Mouse (Mus musculus) limb, embryonic 13.5 days (tissue): ENCODE measurements around the gene Zdhhc16. TPM values are rescaled to one million over a fixed set of nuclear protein-coding genes. Genes with fewer than 3 reads are reported as not detected.
"Not testable (repeated sequence)": the region's sequence is repeated elsewhere in the genome, so short reads cannot be mapped to it uniquely, and the experiment has no call there.

ENCODE experiments used
- ATAC-seq: fragments of 200-750 bp; cut with Nextera tagmentation; 2 replicates; pipeline ENCODE4 v1.8.0; 2017; ENCODE audit warnings: low read depth, moderate number of reproducible peaks, moderate TSS enrichment; ENCODE audit not compliant: low FRiP score
- H3K27ac ChIP-seq: fragments of 300-500 bp; sonication (generic); 2 replicates; pipeline ENCODE4 v1.5.1; 2015; ENCODE audit warnings: inconsistent platforms, mild to moderate bottlenecking, moderate library complexity
- H3K27me3 ChIP-seq: fragments of 300-500 bp; sonication (generic); 2 replicates; pipeline ENCODE4 v1.6.1; 2015; ENCODE audit warnings: mild to moderate bottlenecking, inconsistent platforms
- H3K36me3 ChIP-seq: fragments of 300-500 bp; sonication (generic); 2 replicates; pipeline ENCODE4 v1.6.1; 2015; ENCODE audit warnings: inconsistent platforms, mild to moderate bottlenecking, moderate library complexity
- H3K4me1 ChIP-seq: fragments of 300-500 bp; sonication (generic); 2 replicates; pipeline ENCODE4 v1.6.1; 2015; ENCODE audit warnings: inconsistent platforms
- H3K4me2 ChIP-seq: fragments of 300-500 bp; sonication (generic); replicated peaks from 2 replicates; pipeline ENCODE4 v1.6.1; 2015; ENCODE audit warnings: inconsistent platforms, mild to moderate bottlenecking, moderate library complexity
- H3K4me3 ChIP-seq: fragments of 300-500 bp; sonication (generic); 2 replicates; pipeline ENCODE4 v1.5.1; 2015; ENCODE audit warnings: moderate library complexity, mild to moderate bottlenecking, inconsistent platforms
- H3K9ac ChIP-seq: fragments of 300-500 bp; sonication (generic); 2 replicates; pipeline ENCODE4 v1.6.1; 2015; ENCODE audit warnings: mild to moderate bottlenecking, inconsistent platforms
- H3K9me3 ChIP-seq: fragments of 300-500 bp; sonication (generic); 2 replicates; pipeline ENCODE4 v1.6.1; 2016; ENCODE audit warnings: inconsistent platforms
- WGBS: fragments of 180-500 bp; shearing (Covaris S2); methylation state at CpG from one replicate; pipeline ENCODE4 v1.1.7; 2015; 5-methylcytosine and 5-hydroxymethylcytosine counted together
- polyA plus RNA-seq: library from polyadenylated mRNA; unstranded; fragments of >200 nt; fragmentation: Nextera tagmentation; extraction: Ambion mirVana; gene quantifications from 2 replicates; pipeline ENCODE4 v1.2.1, GENCODE M21; 2015

The Zdhhc16 gene
- polyA plus RNA-seq, 1 experiment from 2014 or later = 98.7 TPM

DNA sequence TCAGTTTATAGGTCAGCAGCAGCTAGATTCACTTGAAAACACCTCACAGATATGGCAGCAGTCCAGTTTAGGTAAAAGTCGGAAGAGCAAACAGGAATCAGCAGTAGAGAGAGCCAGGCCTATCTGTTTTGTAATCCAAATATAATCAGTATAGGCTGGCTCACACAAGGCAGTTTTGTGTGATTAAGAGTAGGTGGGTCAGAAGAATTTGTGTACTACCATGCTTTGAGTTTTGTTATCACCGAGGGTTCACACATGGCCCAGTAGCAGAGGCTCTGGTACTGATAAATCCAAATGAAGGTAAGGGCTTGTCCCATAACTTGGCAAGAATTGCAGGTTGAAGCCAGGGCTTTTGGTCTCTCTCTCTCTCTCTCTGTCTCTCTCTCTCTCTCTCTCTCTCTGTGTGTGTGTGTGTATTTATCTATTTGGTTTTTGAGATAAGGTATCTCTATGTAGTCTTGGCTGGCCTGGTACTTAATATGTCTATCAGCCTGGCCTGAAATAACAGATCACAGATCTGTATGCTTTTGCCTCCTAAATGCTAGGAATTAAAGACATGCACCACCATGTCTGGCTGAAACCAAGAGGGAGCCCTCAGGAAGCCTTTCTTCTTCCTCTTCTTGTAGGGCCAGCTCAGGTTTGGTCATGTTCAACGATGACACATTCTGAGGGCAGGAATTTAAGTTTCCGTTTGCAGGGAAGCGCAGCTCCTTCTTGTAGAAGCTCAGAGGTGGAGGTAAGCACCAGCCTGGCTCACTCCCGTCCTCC is 26.8 kb upstream of the Zdhhc16 start:
- Histone ChIP-seq H3K9ac (no peak overlapping the region), H3K9me3 (no peaks in the 10 kb centered on the region), H3K4me2 (no peak overlapping the region), H3K27ac (no peak overlapping the region), H3K4me3 (no peak overlapping the region), H3K27me3 (no peaks in the 10 kb centered on the region), H3K4me1 (no peaks in the 10 kb centered on the region), H3K36me3 (no peaks in the 10 kb centered on the region)
- WGBS = 55% methylated on average over 6 of the region's 6 CpGs
- no peak for ATAC-seq

DNA sequence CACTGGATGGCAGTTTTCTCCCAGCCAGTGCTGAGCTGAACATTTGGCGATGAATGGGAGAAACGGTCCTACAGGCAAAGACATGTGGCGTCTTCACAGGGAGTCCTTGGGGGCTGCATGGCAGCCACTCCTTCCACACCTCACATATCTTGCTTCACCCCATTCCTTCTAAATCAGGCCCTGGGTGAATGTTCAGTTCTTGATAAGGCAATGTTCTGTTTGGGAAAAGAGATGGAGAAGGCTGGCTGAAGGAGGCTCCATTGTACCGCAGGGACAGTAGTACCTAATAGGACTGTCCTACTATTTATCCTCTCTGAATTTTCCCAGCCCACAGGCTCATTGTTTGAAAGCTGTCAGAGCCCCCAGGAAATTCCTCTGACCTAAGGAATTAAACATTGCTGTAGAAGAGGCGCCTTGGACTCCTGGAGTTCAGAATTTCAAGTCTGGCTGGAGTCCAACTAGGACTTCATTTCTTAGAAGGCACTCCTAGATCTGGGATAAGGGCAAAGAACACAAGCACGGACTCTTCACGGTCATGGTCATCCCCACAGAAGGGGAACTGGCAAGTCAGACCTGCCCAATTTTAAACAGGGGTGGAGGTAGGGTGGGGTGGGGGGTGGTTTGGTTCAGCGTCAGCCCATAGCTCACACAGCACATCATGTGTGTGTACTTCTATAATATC is 26.1 kb upstream of the Zdhhc16 start:
- H3K4me2 ChIP-seq = no peak overlapping the region
- H3K9me3 ChIP-seq = no peaks in the 10 kb centered on the region
- no peak overlapping the region for H3K9ac ChIP-seq
- H3K4me1 ChIP-seq = no peaks in the 10 kb centered on the region
- H3K27me3 ChIP-seq = no peaks in the 10 kb centered on the region
- no peak overlapping the region for H3K4me3 ChIP-seq
- H3K27ac ChIP-seq = no peak overlapping the region
- 56% methylated on average over 8 of the region's 8 CpGs for WGBS
- ATAC-seq = no peak
- H3K36me3 ChIP-seq = no peaks in the 10 kb centered on the region

DNA sequence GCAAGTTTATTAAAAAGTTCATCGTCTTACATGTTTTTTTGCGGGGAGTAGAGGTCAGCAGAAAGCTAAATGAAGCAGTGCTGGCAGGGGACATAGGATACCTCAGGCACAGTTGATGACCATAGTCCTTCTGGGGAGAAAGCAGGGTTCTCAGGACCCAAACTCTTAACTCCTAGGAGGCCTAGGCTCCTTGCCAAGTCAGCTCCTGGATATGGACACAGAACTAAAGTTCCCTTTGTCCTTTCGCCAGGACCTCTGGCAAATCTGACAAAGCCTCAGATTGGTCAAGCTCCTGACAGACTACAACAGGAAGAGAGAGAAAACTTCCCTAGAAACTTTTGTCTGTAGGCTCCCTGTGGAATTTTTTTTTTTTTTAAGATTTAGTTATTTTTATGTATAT is 24.5 kb upstream of the Zdhhc16 start:
- H3K9me3 ChIP-seq = no peaks in the 10 kb centered on the region
- peaks cover 3% of the 10 kb centered on the region; the same call in 1 of the 2 replicates for H3K36me3 ChIP-seq
- H3K27me3 ChIP-seq = no peaks in the 10 kb centered on the region
- 77% methylated on average over 3 of the region's 3 CpGs for WGBS
- no peak for ATAC-seq
- H3K4me2 ChIP-seq = no peak overlapping the region
- H3K9ac ChIP-seq = no peak overlapping the region
- H3K4me1 ChIP-seq = peaks cover 11% of the 10 kb centered on the region
- H3K4me3 ChIP-seq = no peak overlapping the region
- no peak overlapping the region for H3K27ac ChIP-seq

DNA sequence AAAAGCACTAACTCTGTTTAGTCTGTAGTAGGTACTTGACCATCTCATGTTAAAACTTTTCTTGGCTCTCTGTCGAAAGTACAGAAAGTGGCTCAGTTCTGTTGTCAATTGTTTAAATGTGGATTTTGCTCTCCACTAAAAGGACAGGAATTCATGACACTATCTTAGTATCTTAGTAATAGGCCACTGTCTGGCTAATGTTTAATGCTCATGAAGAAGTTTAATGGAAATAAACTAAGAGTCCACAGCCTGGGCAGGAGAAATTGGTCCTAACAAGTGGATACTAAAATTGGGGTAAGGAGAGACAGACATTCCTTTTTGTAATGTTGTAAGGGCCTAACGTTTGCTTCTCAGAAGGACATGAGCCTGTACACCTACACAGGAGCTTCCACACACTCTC is 22.9 kb upstream of the Zdhhc16 start:
- H3K9me3 ChIP-seq = no peaks in the 10 kb centered on the region
- H3K4me1 ChIP-seq = peaks cover 28% of the 10 kb centered on the region
- ATAC-seq = no peak
- no peak overlapping the region for H3K4me2 ChIP-seq
- H3K27ac ChIP-seq = no peak overlapping the region
- H3K36me3 ChIP-seq = peaks cover 12% of the 10 kb centered on the region
- H3K4me3 ChIP-seq = no peak overlapping the region
- no peak overlapping the region for H3K9ac ChIP-seq
- 85% methylated on average over 2 of the region's 2 CpGs for WGBS
- no peaks in the 10 kb centered on the region for H3K27me3 ChIP-seq

DNA sequence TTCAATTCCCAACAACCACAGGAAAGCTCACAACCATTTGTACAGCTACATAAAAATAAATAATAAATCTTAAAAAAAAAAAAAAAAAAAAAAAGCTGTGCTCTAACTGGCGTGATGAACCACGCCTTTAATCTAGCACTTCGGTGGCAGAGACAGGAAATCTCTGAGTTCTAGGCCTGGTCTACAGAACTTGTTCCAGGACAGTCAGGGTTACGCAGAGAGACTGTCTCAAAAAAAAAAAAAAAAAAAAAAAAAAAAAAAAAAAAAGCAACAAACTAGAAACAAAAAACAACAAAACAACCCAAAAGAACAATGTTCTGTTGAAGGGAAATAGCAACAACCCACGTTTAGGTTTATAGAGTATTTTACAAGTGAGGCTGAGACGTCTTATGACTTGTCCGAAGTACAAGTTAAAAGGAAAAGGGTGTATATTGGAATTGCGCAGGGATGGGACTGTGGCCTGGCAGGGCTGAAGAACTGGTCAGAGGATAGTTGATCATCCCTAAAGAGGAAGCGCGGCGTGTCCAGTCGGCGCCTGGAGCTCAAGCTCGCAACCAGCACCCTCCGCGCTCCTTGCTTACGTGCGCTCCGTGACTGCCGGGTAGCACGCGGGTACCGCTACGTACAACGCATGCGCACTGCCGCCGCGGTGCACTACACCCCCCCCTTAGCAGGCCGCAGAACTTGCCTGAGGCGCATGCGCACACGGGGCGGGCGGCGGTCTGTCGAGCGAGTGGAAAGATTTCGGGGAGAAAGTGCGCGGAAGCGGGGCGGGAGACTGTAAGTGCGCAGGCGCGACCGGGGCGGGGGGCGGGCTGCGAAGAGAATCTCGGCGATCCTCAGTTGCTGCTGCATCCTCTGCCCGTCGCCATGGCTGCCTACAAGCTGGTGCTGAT is 21.9 kb upstream of the Zdhhc16 start, which contains the start of gene Pgam1:
Gene Pgam1 (plus strand): TSS at position 746 of the 896 bp plus-strand sequence.
- peak; percentile 93 for ATAC-seq
- H3K4me3 ChIP-seq = peak within 1 kb of the TSS; percentile 99
- peak within 1 kb of the TSS; percentile 94 for H3K4me2 ChIP-seq
- peaks cover 28% of the 10 kb centered on the region for H3K4me1 ChIP-seq
- H3K36me3 ChIP-seq = peaks cover 20% of the 10 kb centered on the region
- H3K27me3 ChIP-seq = no peaks in the 10 kb centered on the region
- peak within 1 kb of the TSS; percentile 93 for H3K27ac ChIP-seq
- H3K9ac ChIP-seq = peak within 1 kb of the TSS; percentile 97
- no peaks in the 10 kb centered on the region for H3K9me3 ChIP-seq
- WGBS = 6% methylated on average over 53 of the region's 54 CpGs

DNA sequence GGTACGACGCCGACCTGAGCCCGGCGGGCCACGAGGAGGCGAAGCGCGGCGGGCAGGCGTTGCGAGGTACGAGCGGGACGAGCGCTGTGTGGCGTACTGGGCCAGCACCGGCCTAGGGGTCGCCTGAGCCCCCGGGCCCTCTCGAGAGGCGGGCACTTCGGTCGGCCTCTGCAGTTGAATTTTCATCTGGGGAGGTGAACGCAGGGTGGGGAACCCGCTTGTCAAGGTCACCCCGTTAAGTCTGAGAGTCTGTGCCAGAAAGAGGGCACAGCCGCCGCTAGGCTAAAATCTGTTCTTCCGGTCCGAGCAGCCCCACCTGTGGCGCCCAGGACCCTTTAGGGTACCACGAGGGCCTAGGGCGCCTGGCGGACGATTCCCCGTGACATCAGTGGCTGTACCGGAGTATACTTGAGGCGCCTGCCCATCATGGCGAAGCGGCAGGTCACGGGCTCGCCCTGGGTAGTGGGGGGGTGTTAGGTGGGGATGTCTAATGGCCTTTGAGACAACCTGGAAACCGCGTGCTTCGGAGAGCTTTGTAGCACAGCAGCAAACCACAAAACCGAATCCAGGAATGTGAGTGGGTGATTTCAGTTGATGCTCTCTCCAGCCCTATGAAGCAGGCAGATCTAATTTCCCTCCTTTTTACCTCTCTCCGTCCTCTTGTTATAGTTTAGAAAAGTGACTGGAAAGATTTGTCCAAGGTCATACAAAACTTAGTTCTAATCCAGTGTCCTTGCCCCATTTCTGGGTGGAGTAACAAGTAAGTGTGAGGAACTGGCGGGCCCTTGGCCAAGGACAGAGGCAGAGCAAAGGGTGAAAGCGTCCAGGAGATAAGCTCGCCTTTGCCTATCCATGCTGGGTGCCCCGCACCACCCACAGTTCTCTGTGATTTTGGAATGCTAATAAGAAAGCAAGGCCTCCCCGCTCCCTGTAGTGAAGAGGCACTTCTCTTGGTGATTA is 20.9 kb upstream of the Zdhhc16 start:
- peaks cover 30% of the 10 kb centered on the region for H3K36me3 ChIP-seq
- ATAC-seq = peak; percentile 76
- whole genome bisulfite sequencing = under 1% methylated on average over 53 of the region's 53 CpGs

DNA sequence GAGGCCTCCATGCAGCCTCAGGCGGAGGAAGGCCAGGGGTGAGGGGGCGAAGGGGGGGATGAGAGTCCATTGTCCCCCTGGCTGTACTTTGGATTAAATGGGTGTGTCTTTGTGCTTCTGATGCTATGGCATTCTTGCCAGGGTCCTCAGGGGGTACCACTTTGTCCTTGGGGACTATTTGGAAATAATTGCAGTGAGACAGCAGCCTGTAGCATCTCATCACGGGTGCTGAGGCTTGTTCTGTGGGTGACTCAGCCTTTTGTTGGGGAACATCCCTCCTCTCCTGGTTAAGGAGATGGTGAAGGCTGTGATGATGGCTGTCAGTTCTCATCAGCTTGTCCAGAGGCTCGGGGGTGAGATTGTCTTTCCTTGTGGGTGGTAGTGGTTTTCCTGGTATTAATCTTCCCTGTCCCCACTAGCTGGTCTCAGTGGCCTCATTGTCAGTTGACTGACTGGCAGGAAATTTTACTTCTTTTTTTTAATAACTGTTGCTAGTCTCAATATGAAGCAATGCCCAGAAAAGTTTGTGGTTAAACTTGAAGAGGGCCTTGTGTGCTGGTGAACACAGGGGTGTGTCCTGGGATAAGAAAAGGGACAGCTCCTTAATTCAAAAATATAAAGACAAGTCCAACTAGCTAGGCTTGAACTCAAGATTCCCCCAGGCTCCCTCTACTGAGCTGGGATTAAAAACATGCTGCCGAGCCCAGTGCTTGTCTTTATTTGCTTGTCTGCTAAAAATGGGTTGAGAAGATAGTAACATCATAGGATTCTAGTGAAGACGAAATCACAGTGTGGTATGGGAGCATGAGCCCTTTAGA is 19.3 kb upstream of the Zdhhc16 start:
- no peak for ATAC-seq
- no peaks in the 10 kb centered on the region for H3K9me3 ChIP-seq
- H3K27ac ChIP-seq = no peak overlapping the region
- H3K4me2 ChIP-seq = peak overlapping the region; percentile 94
- no peaks in the 10 kb centered on the region for H3K27me3 ChIP-seq
- H3K4me1 ChIP-seq = peaks cover 28% of the 10 kb centered on the region
- peak overlapping the region; percentile 97 for H3K9ac ChIP-seq
- H3K36me3 ChIP-seq = peaks cover 36% of the 10 kb centered on the region
- H3K4me3 ChIP-seq = peak overlapping the region; percentile 99
- 50% methylated on average over 6 of the region's 6 CpGs for WGBS

More for the DNA sequence above, 20.9 kb upstream of the Zdhhc16 start:
- Histone ChIP-seq H3K27me3 (no peaks in the 10 kb centered on the region), H3K4me3 (peak overlapping the region; percentile 99), H3K4me2 (peak overlapping the region; percentile 94), H3K9me3 (no peaks in the 10 kb centered on the region), H3K9ac (peak overlapping the region; percentile 97), H3K4me1 (peaks cover 28% of the 10 kb centered on the region), H3K27ac (peak overlapping the region; percentile 85)

DNA sequence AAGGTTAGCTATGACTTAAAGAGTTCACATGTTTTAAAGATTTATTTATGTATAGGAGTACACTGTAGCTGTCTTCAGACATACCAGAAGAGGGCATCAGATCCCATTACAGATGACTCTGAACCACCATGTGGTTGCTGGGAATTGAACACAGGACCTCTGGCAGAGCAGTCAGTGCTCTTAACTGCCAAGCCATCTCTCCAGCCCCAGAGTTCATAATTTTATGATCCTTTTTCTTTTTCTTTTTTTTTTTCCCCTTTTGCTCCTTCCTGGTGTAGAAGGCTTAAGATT is 18.7 kb upstream of the Zdhhc16 start:
- H3K27ac ChIP-seq = not testable (repeated sequence)

DNA sequence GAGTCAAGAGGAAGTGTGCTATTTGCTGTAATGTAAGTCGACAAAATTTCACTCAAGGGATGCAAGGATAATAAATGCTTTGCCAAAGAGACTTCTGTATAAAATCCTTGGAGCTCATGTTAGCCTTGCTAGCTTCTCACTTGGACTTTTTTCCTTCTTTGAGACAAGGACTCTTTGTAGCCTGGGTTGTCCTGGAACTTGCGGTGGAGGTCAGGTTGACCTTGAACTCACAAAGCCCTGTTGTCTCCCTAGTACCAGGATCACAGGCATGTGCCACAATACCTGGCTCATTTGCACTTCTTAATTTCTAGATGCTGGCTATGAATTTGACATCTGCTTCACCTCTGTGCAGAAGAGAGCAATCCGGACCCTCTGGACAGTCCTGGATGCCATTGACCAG is 18.0 kb upstream of the Zdhhc16 start:
- 75% methylated on average over 3 of the region's 3 CpGs for WGBS
- no peaks in the 10 kb centered on the region for H3K9me3 ChIP-seq
- peaks cover 28% of the 10 kb centered on the region for H3K4me1 ChIP-seq
- H3K4me2 ChIP-seq = no peak overlapping the region
- H3K4me3 ChIP-seq = no peak overlapping the region
- H3K27me3 ChIP-seq = no peaks in the 10 kb centered on the region
- H3K36me3 ChIP-seq = peaks cover 47% of the 10 kb centered on the region
- no peak for ATAC-seq
- H3K9ac ChIP-seq = no peak overlapping the region
- no peak overlapping the region for H3K27ac ChIP-seq

More for the DNA sequence above, 18.7 kb upstream of the Zdhhc16 start:
- peaks cover 41% of the 10 kb centered on the region for H3K36me3 ChIP-seq
- H3K4me3 ChIP-seq = peak overlapping the region; percentile 99
- H3K27me3 ChIP-seq, H3K9ac ChIP-seq, ATAC-seq, H3K9me3 ChIP-seq: not testable (repeated sequence)
- peak overlapping the region; percentile 94 for H3K4me2 ChIP-seq
- H3K4me1 ChIP-seq = peaks cover 28% of the 10 kb centered on the region

DNA sequence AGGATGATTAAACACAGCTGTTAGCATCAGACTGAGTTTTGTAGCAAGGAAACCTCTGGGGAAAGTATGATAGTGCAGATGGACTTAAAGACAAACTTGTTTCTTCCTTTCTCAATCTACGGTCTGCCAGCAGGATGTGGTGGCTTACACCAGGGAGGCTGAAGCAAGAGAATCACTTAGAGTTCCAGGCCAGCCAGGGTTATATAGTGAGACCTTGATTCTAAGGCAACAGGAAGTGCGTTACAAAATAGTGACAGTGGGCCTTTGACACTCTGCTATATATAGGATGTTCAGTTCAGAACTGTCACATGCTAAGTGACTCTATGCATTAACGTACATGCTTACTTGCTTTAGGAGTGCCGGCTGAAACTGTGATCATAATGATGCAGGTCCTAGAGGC is 16.4 kb upstream of the Zdhhc16 start:
- no peaks in the 10 kb centered on the region for H3K27me3 ChIP-seq
- no peaks in the 10 kb centered on the region for H3K9me3 ChIP-seq
- H3K27ac ChIP-seq = no peak overlapping the region
- H3K4me1 ChIP-seq = peaks cover 28% of the 10 kb centered on the region
- no peak for ATAC-seq
- H3K4me3 ChIP-seq = no peak overlapping the region
- H3K9ac ChIP-seq = no peak overlapping the region
- no peak overlapping the region for H3K4me2 ChIP-seq
- H3K36me3 ChIP-seq = peaks cover 56% of the 10 kb centered on the region
- 87% methylated on average over 4 of the region's 4 CpGs for WGBS

DNA sequence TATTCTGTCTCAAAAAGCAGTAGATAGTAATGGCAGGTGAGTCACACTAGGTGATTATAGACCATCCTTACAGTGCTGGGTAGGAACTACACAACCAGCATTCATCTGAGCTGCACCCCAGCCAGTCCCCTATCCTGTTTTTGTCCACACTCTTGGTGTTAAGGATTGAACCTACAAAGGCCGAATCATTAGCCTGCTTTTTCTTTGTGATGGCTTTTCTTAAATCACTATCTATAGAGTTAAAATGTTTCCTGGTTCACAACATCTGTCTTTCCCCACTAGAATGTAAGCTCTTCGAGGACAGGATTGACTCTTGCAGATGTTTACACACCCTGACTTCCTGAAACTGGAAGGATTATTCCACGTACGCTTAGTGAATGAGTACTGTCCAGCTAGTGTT is 13.8 kb upstream of the Zdhhc16 start:
- H3K9me3 ChIP-seq = no peaks in the 10 kb centered on the region
- peaks cover 9% of the 10 kb centered on the region for H3K4me1 ChIP-seq
- no peak overlapping the region for H3K4me2 ChIP-seq
- H3K27ac ChIP-seq = no peak overlapping the region
- H3K36me3 ChIP-seq = peaks cover 73% of the 10 kb centered on the region
- WGBS = 83% methylated on average over 4 of the region's 4 CpGs
- H3K4me3 ChIP-seq = no peak overlapping the region
- no peak for ATAC-seq
- H3K27me3 ChIP-seq = no peaks in the 10 kb centered on the region
- H3K9ac ChIP-seq = no peak overlapping the region
